Mouse (Mus musculus) heart, adult 2 months (tissue): Measurements from ENCODE around the gene Cdc42ep2. TPM values are rescaled to one million over a fixed set of nuclear protein-coding genes. Genes with fewer than 3 reads are reported as not detected.

Experiments used
- DNase-seq, 2 experiments: peaks; one replicate each; pipeline ENCODE4 v3.0.0; 2021
- H3K27ac ChIP-seq: fragments of 200-600 bp; 2 replicates; pipeline ENCODE4 v1.8.1; 2022
- H3K27me3 ChIP-seq: fragments of 200-500 bp; 2 replicates; pipeline ENCODE4 v1.6.1; 2012; ENCODE audit warnings: mild to moderate bottlenecking, low read length, inconsistent platforms, mixed read lengths; ENCODE audit not compliant: control insufficient read depth, insufficient read depth
- H3K36me3 ChIP-seq: fragments of 200-500 bp; 2 replicates; pipeline ENCODE4 v1.6.1; 2012; ENCODE audit warnings: low read length, inconsistent platforms; ENCODE audit not compliant: control insufficient read depth, insufficient read depth
- H3K4me1 ChIP-seq: fragments of 200-500 bp; 2 replicates; pipeline ENCODE4 v1.6.1; 2011; ENCODE audit warnings: low read length; ENCODE audit not compliant: control insufficient read depth, insufficient read depth
- H3K4me3 ChIP-seq: fragments of 200-600 bp; 2 replicates; pipeline ENCODE4 v1.8.1; 2022
- H3K79me2 ChIP-seq: fragments of 200-500 bp; replicated peaks from 2 replicates; pipeline ENCODE4 v1.6.1; 2012; ENCODE audit warnings: mild to moderate bottlenecking, inconsistent platforms, low read length, moderate library complexity, mixed read lengths; ENCODE audit not compliant: control insufficient read depth, insufficient read depth
- H3K9ac ChIP-seq: fragments of 200-500 bp; 2 replicates; pipeline ENCODE4 v1.6.1; 2012; ENCODE audit warnings: low read depth, mild to moderate bottlenecking, control low read depth, inconsistent platforms, low read length, mixed read lengths
- CTCF ChIP-seq: fragments of 200-600 bp; IDR thresholded peaks from 2 replicates; pipeline ENCODE4 v1.8.1; 2022; ENCODE audit warnings: antibody characterized with exemption, mild to moderate bottlenecking, moderate library complexity
- EP300 ChIP-seq: fragments of 200-500 bp; IDR thresholded peaks from 2 replicates; pipeline ENCODE4 v1.6.1; 2011; ENCODE audit warnings: low read depth, low read length, control low read depth; ENCODE audit not compliant: insufficient read depth
- POLR2A ChIP-seq: fragments of 200-500 bp; IDR thresholded peaks from 2 replicates; pipeline ENCODE4 v1.6.1; 2011; ENCODE audit warnings: mild to moderate bottlenecking, low read depth, low read length, control low read depth; ENCODE audit not compliant: insufficient read depth
- WGBS: fragments of 180-500 bp; shearing (Covaris S2); methylation state at CpG from one replicate; pipeline ENCODE4 v1.1.7; 2018; 5-methylcytosine and 5-hydroxymethylcytosine counted together
- intact Hi-C: fragments of 180-260 bp; cut with DNase I; formaldehyde crosslinking; loops from one replicate; pipeline ENCODE4 v1.15.1; 2025
- polyA plus RNA-seq: library from polyadenylated mRNA; depleted of rRNA; stranded (reverse); fragments of >200 nt; gene quantifications from 2 replicates; pipeline ENCODE4 v1.2.3, GENCODE M21; 2012
- total RNA-seq, 2 experiments: library from RNA; stranded (reverse); gene quantifications; 2 replicates each; pipeline ENCODE4 v1.2.3; 2021

Cdc42ep2 gene
- total and polyA plus RNA-seq, 3 experiments: 8.0 to 11.7 (median 8.4) TPM

DNA sequence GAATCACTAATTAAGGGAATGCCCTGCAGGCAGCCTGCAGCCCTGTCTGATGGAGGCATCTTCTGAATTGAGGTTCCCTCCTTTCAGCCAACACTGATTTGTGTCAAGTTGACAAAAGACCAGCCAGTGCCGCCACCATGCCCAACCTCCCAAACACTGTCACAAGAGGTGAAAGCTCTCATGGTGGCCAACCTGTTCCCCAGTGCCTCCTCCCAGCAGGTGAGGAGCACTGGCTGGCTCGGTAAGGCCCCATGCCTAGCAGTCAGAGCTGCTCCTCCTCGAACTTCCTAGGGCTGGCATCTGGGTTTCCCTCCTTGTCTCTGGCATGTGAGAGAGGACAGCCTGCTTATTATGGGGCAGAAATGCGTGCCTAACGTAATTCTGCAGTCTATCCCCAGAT, 15.1 kb upstream of the Cdc42ep2 start:
- no peak for DNase-seq
- intact Hi-C loops: loop anchor here (1.0 to 2.0 kb wide), 2 partner anchors 13 to 15 kb away; partner anchors contain the start of gene Cdc42ep2
- Histone ChIP-seq H3K9ac (peak overlapping the region; percentile 3; the same call in 1 of the 2 replicates), H3K4me3 (no peak overlapping the region), H3K27me3 (no peaks in the 10 kb centered on the region), H3K4me1 (peaks cover 37% of the 10 kb centered on the region), H3K36me3 (no peaks in the 10 kb centered on the region), H3K27ac (peak overlapping the region; percentile 43; the same call in 1 of the 2 replicates), H3K79me2 (no peaks in the 10 kb centered on the region)
- WGBS: 60% methylated on average over 5 of the region's 5 CpGs
- TF ChIP-seq CTCF (no peak), EP300 (no peak), POLR2A (no peak)

DNA sequence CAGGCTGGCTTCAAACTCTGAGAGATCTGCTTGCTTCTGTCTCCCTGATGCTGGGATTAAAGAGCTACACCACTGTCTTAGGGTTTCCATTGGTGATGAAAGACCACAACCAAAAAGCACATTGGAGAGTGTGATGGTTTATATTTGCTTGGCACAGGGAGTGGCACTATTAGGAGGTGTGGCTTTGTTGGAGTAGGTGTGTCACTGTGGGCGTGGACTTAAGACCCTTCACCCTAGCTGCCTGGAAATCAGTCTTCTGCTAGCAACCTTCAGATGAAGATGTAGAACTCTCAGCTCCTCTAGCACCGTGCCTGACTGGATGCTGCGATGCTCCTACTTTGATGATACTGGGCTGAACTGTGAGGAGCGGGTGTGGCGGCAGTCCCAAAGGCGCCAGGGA, 13.9 kb upstream of the Cdc42ep2 start:
- Histone ChIP-seq H3K79me2 (no peaks in the 10 kb centered on the region), H3K27me3 (no peaks in the 10 kb centered on the region), H3K36me3 (no peaks in the 10 kb centered on the region), H3K4me1 (peaks cover 32% of the 10 kb centered on the region), H3K27ac (peak overlapping the region; percentile 47), H3K4me3 (no peak overlapping the region), H3K9ac (no peak overlapping the region)
- no peak for DNase-seq
- 94% methylated on average over 6 of the region's 6 CpGs for WGBS
- intact Hi-C loops: no loop called here
- no peak for TF ChIP-seq CTCF

DNA sequence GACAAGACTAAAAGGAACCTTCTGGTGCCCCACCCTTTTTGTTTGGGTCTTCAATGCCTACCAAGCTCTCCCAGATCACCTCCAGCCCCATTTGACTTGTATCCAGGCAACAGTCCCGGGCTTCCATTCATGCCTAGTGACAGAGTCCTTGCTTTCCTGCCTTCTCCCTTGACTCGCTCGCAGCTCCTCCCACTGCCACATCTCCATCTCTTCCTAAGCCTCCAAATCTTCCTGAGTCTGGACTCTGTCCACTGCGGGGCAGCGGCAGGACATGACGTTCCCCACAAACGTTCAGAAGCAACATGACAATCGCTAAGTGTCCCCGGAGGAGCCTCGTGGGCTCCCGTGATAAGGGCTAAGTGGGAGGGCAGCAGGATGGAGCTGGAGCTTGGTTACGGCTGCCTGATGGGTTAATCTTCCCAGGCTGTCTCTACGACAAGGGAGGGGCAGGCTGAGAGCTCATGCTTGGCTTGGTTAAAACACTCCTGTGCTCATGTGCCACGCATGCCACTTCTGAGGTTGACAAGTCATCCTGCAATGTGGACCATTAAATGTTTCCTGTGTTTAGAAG, 13.3 kb upstream of the Cdc42ep2 start:
- no peak overlapping the region for H3K9ac ChIP-seq
- 5% methylated on average over 14 of the region's 14 CpGs for WGBS
- peaks cover 32% of the 10 kb centered on the region for H3K4me1 ChIP-seq
- intact Hi-C loops: no loop called here
- no peaks in the 10 kb centered on the region for H3K79me2 ChIP-seq
- no peaks in the 10 kb centered on the region for H3K36me3 ChIP-seq
- H3K27me3 ChIP-seq: no peaks in the 10 kb centered on the region
- peak overlapping the region; percentile 47 for H3K27ac ChIP-seq
- H3K4me3 ChIP-seq: no peak overlapping the region; the same call in 1 of the 2 replicates
- TF ChIP-seq EP300 (no peak), POLR2A (no peak), CTCF (no peak)
- no peak for DNase-seq

DNA sequence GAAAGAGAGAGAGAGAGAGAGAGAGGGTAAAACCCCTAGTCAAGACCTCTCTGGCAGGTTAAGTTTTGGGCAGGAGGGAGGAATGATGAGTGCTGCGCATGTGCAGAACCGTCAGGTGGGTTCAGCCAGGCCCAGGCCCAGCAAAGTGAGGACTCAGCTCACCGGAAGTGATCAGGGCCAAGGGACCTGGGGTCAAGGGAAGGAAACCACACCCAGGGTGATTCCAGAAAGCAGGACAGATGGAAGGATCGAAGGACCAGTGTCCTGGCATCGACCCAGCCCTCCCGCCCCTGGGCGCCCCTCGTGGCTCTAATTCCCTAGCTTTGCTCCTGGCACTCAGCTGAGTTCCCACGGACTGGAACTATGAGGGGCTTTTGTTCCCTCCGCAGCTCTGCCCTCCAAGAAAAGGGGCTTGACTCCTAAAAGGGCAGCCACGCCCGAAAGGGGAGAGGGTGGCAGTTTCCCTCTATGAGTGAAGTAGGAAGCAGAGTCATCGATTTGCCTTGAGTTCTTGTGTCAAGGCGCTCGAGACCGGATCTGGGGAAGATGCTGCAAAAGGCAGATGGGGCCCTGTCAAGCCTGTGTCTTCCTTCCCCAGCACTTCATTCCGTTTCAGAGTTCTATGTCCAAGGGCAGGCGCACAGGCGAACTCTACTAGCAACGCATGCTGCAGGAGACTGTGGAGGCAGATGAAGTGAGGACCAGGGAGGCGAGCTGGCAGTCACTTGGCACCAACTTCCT, 12.6 kb upstream of the Cdc42ep2 start:
- TF ChIP-seq EP300: no peak
- no peak for TF ChIP-seq POLR2A
- TF ChIP-seq CTCF: no peak
- H3K79me2 ChIP-seq: no peaks in the 10 kb centered on the region
- no peaks in the 10 kb centered on the region for H3K36me3 ChIP-seq
- 58% methylated on average over 21 of the region's 21 CpGs for WGBS
- H3K4me1 ChIP-seq: peaks cover 32% of the 10 kb centered on the region
- H3K27me3 ChIP-seq: no peaks in the 10 kb centered on the region
- H3K27ac ChIP-seq: peak overlapping the region; percentile 47; the same call in 1 of the 2 replicates
- H3K9ac ChIP-seq: no peak overlapping the region
- intact Hi-C loops: no loop called here
- no peak overlapping the region; the same call in 1 of the 2 replicates for H3K4me3 ChIP-seq
- DNase-seq: no peak

DNA sequence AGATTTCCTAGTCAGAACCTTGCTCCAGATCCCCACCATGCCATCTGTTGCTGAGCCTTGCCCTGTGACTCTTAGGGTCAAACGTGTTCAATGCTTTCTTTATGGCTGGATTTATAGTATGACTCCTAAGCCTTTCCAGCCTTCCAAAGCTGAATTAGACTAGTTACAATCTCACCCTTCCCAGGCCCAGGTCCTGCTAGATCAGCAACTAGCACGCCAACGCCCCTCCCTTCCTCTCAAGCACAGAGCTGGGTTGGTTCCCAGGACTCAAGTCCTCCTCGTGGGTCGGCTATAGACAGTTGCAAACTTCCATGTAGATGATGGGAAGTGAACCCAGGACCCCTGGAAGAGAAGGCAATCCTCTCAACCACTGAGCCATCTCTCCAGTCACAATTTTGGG, 11.1 kb upstream of the Cdc42ep2 start:
- Histone ChIP-seq H3K27ac (peak overlapping the region; percentile 68), H3K4me1 (peaks cover 31% of the 10 kb centered on the region), H3K27me3 (no peaks in the 10 kb centered on the region), H3K4me3 (no peak overlapping the region), H3K79me2 (no peaks in the 10 kb centered on the region), H3K36me3 (no peaks in the 10 kb centered on the region), H3K9ac (no peak overlapping the region)
- DNase-seq: peak; percentile 61
- intact Hi-C loops: no loop called here
- TF ChIP-seq POLR2A (no peak), CTCF (no peak), EP300 (no peak)
- WGBS: 27% methylated on average over 5 of the region's 5 CpGs

DNA sequence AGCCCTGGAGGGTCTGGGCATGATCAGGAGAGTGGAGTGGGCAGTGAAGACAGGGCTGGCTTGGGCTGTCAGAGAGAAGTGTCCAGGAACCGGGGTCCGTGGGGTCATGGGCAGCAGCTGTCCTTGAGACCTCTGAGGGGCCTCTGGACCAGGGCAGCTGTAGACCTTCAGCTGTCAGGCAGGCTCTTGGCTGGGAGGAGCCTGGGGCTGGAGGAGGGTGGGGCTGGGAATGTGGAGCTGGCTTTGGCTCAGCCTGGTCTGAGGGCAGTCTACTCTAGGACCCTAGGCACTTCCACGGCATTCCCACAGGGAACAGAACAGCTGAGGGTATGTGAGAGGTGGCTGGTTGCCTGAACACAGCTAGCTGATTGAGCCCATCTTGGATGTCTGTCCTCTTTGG, 10.7 kb upstream of the Cdc42ep2 start:
- intact Hi-C loops: no loop called here
- WGBS: 35% methylated on average over 3 of the region's 3 CpGs
- Histone ChIP-seq H3K4me1 (peaks cover 32% of the 10 kb centered on the region), H3K4me3 (no peak overlapping the region), H3K27me3 (no peaks in the 10 kb centered on the region), H3K36me3 (no peaks in the 10 kb centered on the region), H3K79me2 (no peaks in the 10 kb centered on the region), H3K27ac (peak overlapping the region; percentile 68), H3K9ac (0 out of 2 replicates have a peak overlapping the region, but pooled peaks have one; percentile 4)
- DNase-seq: peak; percentile 75 to 80
- TF ChIP-seq EP300 (no peak), CTCF (no peak), POLR2A (no peak)
